Mouse (Mus musculus) lung, postnatal 0 days (tissue): ENCODE measurements around the gene Bex3.
A peak's percentile ranks its signal among the peaks of the same experiment; 100 is the strongest.

ENCODE experiments used
- CTCF ChIP-seq: IDR thresholded peaks from 2 replicates; pipeline ENCODE4 v1.5.1; 2016; ENCODE audit warnings: antibody characterized with exemption, mild to moderate bottlenecking
- EP300 ChIP-seq: IDR thresholded peaks from 2 replicates; pipeline ENCODE4 v1.6.1; 2016; ENCODE audit warnings: antibody characterized with exemption, mild to moderate bottlenecking, control low read depth

- peak; percentile 68 for TF ChIP-seq CTCF
- no peak for TF ChIP-seq EP300
Observed at GRCm38 (mm10) chrX:136304295-136304694, 34.2 kb downstream of the Bex3 start.
